Mouse (Mus musculus) 416B (cell line): ENCODE data around the gene Gm49661.

Source experiments
- DNase-seq: peaks from one replicate; pipeline ENCODE4 v3.0.0; 2011; ENCODE audit warnings: low read depth

The Gm49661 gene

DNA sequence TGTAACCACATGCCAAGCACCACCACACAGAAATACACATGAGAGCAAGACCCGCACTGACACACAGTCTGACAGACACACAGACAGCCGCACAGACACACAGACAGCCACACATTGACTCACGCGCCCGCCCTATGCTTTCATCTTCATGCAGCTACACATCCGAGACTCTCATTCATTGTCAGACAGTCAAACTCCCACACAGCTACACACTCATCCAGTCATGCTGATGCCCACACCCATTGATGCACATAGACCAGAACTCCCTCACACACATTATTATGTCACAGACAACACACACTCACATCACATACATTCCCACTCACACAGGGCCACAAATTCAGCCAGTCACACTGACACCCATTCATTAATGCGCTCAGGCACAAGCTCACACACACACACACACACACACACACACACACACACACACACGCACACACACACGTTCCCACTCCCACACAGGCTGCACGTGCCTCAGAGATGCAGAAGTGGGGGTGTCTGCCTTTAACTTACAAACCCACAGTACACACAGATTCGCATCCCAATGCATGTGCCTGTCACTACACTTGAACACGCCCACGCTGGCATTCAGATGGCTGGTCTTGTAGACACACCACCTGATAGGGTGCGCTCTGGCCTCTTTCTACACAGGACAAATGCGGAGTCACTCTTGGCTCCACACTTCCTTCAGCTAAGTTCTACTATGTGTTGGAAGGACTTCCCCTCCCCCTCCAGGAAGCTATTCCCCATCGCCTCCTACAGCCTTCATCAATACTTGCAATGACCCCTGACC, 35.3 kb downstream of the Gm49661 start:
- DNase-seq, result no peak

DNA sequence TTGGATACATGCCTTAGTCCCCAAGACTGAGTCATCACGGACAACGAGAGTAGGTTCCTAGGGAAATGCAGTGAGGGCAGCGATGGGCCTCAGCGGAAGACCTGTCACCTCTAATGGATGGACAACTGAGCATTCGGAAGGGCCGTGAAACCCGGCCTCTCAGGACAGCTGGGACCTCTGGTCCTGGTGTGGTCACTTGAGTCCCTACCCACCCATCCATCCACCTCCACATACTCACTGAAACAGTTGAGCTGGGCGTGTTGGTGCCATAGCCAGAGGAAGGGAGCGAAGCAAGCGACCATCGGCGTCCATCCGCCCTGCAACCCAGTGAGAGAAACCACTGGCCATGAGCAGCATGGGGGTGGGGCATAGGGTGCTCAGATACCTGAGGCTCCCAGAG, 38.7 kb downstream of the Gm49661 start:
- no peak for DNase-seq

DNA sequence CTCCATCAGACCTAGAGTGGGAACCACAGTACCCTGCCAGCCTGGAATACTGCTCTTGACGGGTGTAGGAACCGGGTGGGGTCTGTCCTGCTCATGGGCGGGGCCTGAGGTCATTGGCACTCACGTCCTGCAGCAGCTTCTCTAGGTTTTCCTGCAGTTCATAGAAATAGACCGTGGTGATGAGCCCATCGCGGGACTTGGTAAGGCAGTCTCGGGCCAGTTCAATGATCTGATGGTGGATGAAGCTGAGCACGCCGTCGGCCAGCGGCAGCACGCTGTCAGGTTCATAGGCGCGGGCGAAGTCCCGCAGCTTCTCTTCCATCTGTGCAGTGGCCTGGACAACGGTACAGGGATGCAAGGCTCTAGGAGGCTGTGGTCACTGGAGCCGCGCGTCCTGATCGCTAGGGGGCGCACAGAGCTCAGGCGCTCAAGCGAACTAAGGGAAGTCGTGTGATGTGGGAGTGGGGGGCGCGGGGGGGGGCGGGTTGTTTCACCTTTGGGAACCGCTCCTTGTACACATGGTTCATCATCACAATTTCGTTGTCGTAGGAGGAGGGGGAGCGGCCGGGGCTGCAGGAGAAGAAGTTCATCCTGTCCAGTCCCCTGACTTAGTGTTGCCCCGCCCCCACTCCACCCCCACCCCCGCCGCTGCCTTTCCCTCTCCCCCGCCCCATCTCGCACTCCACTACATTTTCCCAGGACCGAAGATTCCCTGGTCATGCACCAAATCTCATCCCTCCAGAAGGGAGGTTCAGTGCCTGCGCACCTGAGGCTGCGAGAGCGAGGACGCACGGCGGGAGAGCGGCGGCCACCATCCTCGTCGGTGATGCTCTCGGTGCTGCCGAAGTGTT, 40.6 kb downstream of the Gm49661 start:
- DNase-seq, result peak; percentile 57

DNA sequence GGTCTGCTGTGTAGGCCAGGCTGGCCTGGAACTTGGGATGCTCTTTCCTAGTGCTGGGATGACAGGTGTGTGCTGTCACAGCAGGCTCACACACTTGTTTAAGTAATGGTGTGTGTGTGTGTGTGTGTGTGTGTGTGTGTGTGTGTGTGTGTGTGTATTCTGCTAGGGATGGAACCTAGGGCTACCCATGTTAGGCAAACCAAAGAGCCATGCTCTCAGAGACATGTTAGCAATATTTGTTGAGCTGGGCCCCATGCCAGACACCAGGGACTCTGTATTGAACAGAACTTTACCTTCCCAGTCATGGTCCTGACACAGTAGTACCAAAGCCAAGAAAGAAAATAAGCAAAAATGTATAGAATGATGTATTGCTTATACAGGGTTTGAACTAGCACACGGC, 41.7 kb downstream of the Gm49661 start:
- DNase-seq, result no peak

DNA sequence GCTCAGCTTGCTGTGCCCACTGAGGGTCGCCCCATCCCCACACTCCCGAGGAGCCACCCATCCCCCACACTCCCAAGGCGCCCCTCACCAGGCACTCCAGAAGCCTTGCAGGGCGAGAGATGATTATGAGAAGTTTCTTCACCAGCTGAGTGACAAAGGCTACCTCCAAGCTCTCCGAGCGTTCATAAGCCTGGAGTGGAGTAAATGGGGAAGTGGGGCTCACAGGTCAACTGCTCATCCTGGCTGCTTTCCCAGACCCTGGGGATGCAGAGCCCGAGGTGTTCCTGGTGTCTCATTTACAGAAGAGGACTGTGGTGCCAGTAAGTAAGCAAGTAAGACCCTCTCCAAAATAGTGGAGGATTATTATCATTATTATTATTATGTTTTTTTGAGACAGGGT, 43.7 kb downstream of the Gm49661 start:
- no peak for DNase-seq

DNA sequence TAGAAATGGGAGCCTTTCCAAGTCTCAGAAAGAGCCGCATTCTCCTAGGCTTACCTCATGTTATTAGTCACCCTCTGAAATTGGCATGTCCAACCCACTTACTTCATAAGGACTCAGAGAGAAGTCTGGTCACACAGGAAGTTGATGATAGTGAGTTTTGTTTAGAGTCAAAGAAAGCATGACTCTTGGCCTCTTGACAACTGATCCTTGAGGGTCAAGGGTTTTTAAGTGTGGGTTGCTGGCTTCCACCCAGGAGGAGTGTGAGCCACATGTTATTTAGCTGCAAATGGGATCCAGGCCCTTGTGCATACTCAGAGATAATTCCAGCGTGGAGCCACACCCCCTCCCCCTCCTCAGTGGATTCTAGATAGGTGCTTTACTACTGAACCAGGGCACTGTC, 47.6 kb downstream of the Gm49661 start:
- peak; percentile 52 for DNase-seq

DNA sequence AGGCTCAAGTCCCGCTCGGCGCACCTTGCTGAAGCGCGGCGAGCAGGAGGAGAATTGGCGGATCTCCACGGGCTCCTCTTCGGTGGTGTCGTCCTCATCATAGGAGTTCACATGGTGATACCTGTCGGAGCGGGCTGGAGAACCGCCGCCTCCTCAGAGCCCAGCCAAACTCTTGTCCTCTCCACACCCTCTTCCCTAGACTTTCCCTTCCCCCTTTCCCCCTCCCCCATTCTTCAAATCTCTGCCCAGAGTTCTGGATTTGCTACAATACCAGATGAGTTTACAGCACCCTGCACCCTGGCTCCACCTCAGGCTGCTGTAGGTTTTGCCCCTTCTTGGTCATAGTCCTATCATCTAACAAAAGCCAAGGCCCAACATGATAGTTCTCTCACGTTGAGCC, 50.6 kb downstream of the Gm49661 start:
- no peak for DNase-seq

DNA sequence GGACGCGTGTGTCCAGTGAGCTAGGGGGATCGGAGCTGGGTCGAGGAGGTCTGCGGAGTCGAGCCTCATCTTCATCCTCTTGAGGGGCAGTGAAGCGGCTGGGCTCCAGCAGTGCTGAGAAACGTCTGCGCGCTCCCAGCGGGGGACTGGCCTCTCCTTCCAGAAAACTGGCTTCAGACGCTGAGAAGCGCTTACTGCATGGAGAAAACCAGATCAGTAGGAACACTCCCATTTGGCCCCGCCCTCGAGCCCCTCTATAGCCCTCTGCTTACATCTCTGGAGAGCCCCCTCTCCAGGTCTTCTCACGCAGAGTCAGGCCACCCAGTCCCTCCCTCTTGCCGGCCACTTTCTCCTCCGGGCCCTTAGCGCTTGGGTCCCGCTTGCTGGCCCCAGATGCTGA, 51.5 kb downstream of the Gm49661 start:
- DNase-seq, result no peak
